Mouse (Mus musculus): ENCODE measurements around the gene Mccc2. TPM values are rescaled to one million over a fixed set of nuclear protein-coding genes. Genes with fewer than 3 reads are reported as not detected.

Mccc2 gene
- polyA plus RNA-seq, 1 experiment from 2014 or later: 37.6 TPM

DNA sequence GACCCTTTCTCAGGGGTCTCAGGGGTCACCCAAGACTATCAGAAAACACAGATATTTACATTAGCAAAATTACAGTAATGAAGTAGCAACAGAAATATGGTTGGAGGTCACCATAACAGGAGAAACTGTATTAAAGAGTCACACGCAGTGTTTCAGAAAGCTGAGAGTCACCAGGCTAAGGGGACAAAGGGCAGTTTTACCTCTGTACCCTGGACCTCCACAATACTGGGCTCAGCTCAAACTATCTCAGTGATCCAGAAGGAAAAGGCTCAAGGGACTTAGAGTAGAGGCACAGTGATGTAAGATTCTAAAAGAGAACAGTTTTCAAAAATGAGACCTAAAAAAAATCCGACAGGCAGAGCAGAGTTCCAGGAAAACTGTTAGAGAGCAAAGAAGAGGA, 36.0 kb downstream of the Mccc2 start:
- Histone ChIP-seq H3K27me3 (no peaks in the 10 kb centered on the region), H3K4me1 (no peaks in the 10 kb centered on the region), H3K27ac (no peak overlapping the region), H3K4me3 (no peak overlapping the region), H3K4me2 (no peak overlapping the region), H3K36me3 (peaks cover 16% of the 10 kb centered on the region; the same call in 1 of the 2 replicates), H3K9me3 (no peaks in the 10 kb centered on the region), H3K9ac (no peak overlapping the region)
- no peak for ATAC-seq (ENCODE audit: insufficient number of reproducible peaks, low FRiP score, low TSS enrichment, low read depth)
- 75% methylated on average over 2 of the region's 2 CpGs for WGBS

GRCm38 (mm10) chr13:99970089-99970488, 45.4 kb downstream of the Mccc2 start:
- Histone ChIP-seq H3K9ac (no peak overlapping the region), H3K27ac (no peak overlapping the region), H3K4me3 (no peak overlapping the region), H3K9me3 (no peaks in the 10 kb centered on the region), H3K36me3 (peaks cover 41% of the 10 kb centered on the region), H3K4me2 (no peak overlapping the region), H3K27me3 (no peaks in the 10 kb centered on the region), H3K4me1 (no peaks in the 10 kb centered on the region)
- no peak for ATAC-seq (ENCODE audit: insufficient number of reproducible peaks, low FRiP score, low TSS enrichment, low read depth)
- 88% methylated on average over 5 of the region's 5 CpGs for WGBS

- no peak overlapping the region for H3K9ac ChIP-seq
- no peak for ATAC-seq (ENCODE audit: insufficient number of reproducible peaks, low FRiP score, low TSS enrichment, low read depth)
- H3K27ac ChIP-seq: no peak overlapping the region
- no peaks in the 10 kb centered on the region for H3K27me3 ChIP-seq
- WGBS: 89% methylated on average over 11 of the region's 11 CpGs
- H3K4me3 ChIP-seq: no peak overlapping the region
- no peaks in the 10 kb centered on the region for H3K9me3 ChIP-seq
- no peaks in the 10 kb centered on the region for H3K4me1 ChIP-seq
- peaks cover 43% of the 10 kb centered on the region for H3K36me3 ChIP-seq
- no peak overlapping the region for H3K4me2 ChIP-seq
Observed at GRCm38 (mm10) chr13:99967013-99967678, 48.3 kb downstream of the Mccc2 start.

- H3K4me1 ChIP-seq: no peaks in the 10 kb centered on the region
- WGBS: 53% methylated on average over 6 of the region's 6 CpGs
- no peak overlapping the region for H3K4me2 ChIP-seq
- H3K27ac ChIP-seq: no peak overlapping the region
- peaks cover 39% of the 10 kb centered on the region for H3K36me3 ChIP-seq
- no peaks in the 10 kb centered on the region for H3K9me3 ChIP-seq
- H3K4me3 ChIP-seq: no peak overlapping the region
- ATAC-seq (ENCODE audit: insufficient number of reproducible peaks, low FRiP score, low TSS enrichment, low read depth): no peak
- H3K27me3 ChIP-seq: no peaks in the 10 kb centered on the region
- H3K9ac ChIP-seq: no peak overlapping the region
Observed at GRCm38 (mm10) chr13:99963814-99964213, 51.6 kb downstream of the Mccc2 start.

DNA sequence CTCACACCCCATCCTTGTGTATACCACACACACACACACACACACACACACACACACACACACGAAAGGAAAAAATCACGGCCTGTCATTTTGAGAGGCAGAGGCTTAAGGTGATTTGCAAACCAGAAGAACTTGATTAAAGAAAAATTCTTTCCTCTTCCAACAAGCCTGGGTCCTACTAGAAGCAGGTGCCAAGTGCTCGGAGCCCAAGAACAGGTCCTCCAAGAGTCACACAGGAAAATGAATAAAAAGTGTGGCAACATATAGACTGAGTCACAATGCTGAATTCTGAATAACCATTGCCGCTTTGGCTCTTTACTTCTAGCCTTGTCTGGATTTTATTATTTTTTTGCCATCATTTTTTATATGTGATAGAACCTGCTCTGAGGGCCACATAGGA, 53.8 kb downstream of the Mccc2 start:
- peaks cover 50% of the 10 kb centered on the region for H3K36me3 ChIP-seq
- H3K9ac ChIP-seq: no peak overlapping the region
- H3K4me3 ChIP-seq: no peak overlapping the region
- ATAC-seq (ENCODE audit: insufficient number of reproducible peaks, low FRiP score, low TSS enrichment, low read depth): no peak
- H3K4me2 ChIP-seq: no peak overlapping the region
- H3K9me3 ChIP-seq: 0 out of 2 replicates have a peak, but pooled peaks cover 2% of the 10 kb centered on the region
- 78% methylated on average over 4 of the region's 4 CpGs for WGBS
- H3K4me1 ChIP-seq: no peaks in the 10 kb centered on the region
- no peaks in the 10 kb centered on the region for H3K27me3 ChIP-seq
- H3K27ac ChIP-seq: no peak overlapping the region

DNA sequence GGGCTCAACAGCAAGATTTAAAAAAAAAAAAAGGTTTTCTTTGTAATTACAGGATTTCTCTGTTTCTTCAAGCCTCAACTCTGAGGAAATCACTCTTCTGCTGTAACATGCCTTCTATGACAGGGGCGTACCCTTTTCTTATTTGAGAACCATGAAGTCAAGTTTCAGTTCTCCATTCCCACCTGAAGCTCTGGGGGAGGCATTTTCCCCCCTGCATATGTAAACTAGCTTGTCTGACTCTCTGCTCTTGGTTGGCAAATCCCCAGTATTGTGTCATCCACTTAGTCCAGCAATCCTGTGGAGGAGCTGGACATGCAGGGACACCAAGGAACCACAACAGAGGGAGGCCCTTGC, 59.9 kb downstream of the Mccc2 start:
- ATAC-seq (ENCODE audit: insufficient number of reproducible peaks, low FRiP score, low TSS enrichment, low read depth): no peak
- H3K27ac ChIP-seq: no peak overlapping the region
- 0 out of 2 replicates have a peak, but pooled peaks cover 4% of the 10 kb centered on the region for H3K9me3 ChIP-seq
- H3K9ac ChIP-seq: no peak overlapping the region
- H3K4me1 ChIP-seq: no peaks in the 10 kb centered on the region
- no peaks in the 10 kb centered on the region for H3K27me3 ChIP-seq
- no peak overlapping the region for H3K4me3 ChIP-seq
- WGBS: 79% methylated on average over 1 of the region's 1 CpGs
- peaks cover 80% of the 10 kb centered on the region for H3K36me3 ChIP-seq
- H3K4me2 ChIP-seq: no peak overlapping the region

- no peaks in the 10 kb centered on the region for H3K27me3 ChIP-seq
- no peaks in the 10 kb centered on the region for H3K4me1 ChIP-seq
- WGBS: 91% methylated on average over 5 of the region's 5 CpGs
- H3K9ac ChIP-seq: no peak overlapping the region
- peaks cover 75% of the 10 kb centered on the region for H3K36me3 ChIP-seq
- ATAC-seq (ENCODE audit: insufficient number of reproducible peaks, low FRiP score, low TSS enrichment, low read depth): no peak
- no peak overlapping the region for H3K4me2 ChIP-seq
- H3K27ac ChIP-seq: no peak overlapping the region
- H3K4me3 ChIP-seq: no peak overlapping the region
- H3K9me3 ChIP-seq: 0 out of 2 replicates have a peak, but pooled peaks cover 4% of the 10 kb centered on the region
Observed at GRCm38 (mm10) chr13:99954902-99955590, 60.4 kb downstream of the Mccc2 start.

DNA sequence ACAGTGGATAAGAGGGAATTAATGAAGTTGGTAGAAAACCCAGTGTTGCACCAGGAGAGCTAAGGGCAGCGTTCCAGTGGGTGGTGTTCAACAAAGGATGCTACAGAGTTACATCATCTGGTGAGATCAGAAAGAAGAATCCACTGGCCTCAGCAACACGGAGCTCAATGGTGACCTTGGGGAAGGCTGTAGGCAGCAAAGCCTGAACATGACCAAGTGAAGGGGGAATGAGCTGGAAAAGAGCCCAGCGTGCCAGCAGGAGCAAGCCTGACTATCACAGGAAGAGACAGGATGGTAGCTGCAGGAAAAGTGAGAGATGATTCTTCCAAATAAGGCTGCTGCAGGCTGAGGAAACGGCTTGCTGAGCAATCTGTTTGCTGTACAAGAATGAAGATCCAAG, 68.0 kb downstream of the Mccc2 start:
- Histone ChIP-seq H3K27me3 (no peaks in the 10 kb centered on the region), H3K4me2 (no peak overlapping the region), H3K4me1 (no peaks in the 10 kb centered on the region), H3K27ac (no peak overlapping the region), H3K4me3 (no peak overlapping the region), H3K9me3 (no peaks in the 10 kb centered on the region), H3K9ac (no peak overlapping the region), H3K36me3 (peaks cover 34% of the 10 kb centered on the region)
- no peak for ATAC-seq (ENCODE audit: insufficient number of reproducible peaks, low FRiP score, low TSS enrichment, low read depth)
- 86% methylated on average over 4 of the region's 4 CpGs for WGBS

DNA sequence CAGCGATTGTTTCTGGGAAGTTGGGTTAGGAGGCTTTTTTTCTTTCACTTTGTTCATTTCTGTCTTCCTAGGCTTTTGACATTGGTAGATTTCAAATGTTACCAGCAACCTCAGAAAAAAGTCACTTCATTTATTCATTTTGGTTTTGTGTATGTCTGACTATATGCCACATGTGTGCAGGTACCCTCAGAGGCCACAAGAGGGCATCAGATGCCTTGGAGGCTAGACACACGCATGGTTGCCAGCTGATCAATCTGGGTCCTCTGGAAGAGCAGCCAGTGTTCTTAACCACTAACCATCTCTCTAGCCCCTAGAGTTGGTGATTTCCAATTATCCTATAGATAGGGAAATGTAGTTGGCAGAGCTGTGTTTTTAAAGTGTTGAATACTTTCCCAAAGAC, 71.9 kb downstream of the Mccc2 start:
- Histone ChIP-seq H3K4me3 (no peak overlapping the region), H3K4me1 (no peaks in the 10 kb centered on the region), H3K9me3 (no peaks in the 10 kb centered on the region), H3K4me2 (no peak overlapping the region), H3K27ac (no peak overlapping the region), H3K9ac (no peak overlapping the region), H3K27me3 (no peaks in the 10 kb centered on the region), H3K36me3 (peaks cover 7% of the 10 kb centered on the region)
- ATAC-seq (ENCODE audit: insufficient number of reproducible peaks, low FRiP score, low TSS enrichment, low read depth): no peak
- 91% methylated on average over 2 of the region's 2 CpGs for WGBS

- Histone ChIP-seq H3K27ac (no peak overlapping the region), H3K36me3 (no peaks in the 10 kb centered on the region)
- ATAC-seq (ENCODE audit: insufficient number of reproducible peaks, low FRiP score, low TSS enrichment, low read depth): no peak
Observed at GRCm38 (mm10) chr13:99940601-99941000, 74.8 kb downstream of the Mccc2 start.

GRCm38 (mm10) chr13:99939320-99939671, 76.1 kb downstream of the Mccc2 start:
- H3K27ac ChIP-seq: no peak overlapping the region
- no peak overlapping the region for H3K4me3 ChIP-seq
- 64% methylated on average over 8 of the region's 8 CpGs for WGBS
- H3K4me1 ChIP-seq: no peaks in the 10 kb centered on the region
- no peak overlapping the region for H3K4me2 ChIP-seq
- ATAC-seq (ENCODE audit: insufficient number of reproducible peaks, low FRiP score, low TSS enrichment, low read depth): no peak
- no peaks in the 10 kb centered on the region for H3K27me3 ChIP-seq
- H3K9ac ChIP-seq: no peak overlapping the region
- no peaks in the 10 kb centered on the region for H3K9me3 ChIP-seq
- no peaks in the 10 kb centered on the region for H3K36me3 ChIP-seq

More at GRCm38 (mm10) chr13:99940601-99941000, 74.8 kb downstream of the Mccc2 start:
- WGBS: 20% methylated on average over 2 of the region's 2 CpGs
- Histone ChIP-seq H3K9me3 (no peaks in the 10 kb centered on the region), H3K4me1 (no peaks in the 10 kb centered on the region), H3K9ac (no peak overlapping the region), H3K27me3 (no peaks in the 10 kb centered on the region), H3K4me3 (no peak overlapping the region), H3K4me2 (no peak overlapping the region)

GRCm38 (mm10) chr13:99938606-99939319, 76.7 kb downstream of the Mccc2 start:
- Histone ChIP-seq H3K4me3 (no peak overlapping the region), H3K27me3 (no peaks in the 10 kb centered on the region), H3K27ac (no peak overlapping the region), H3K36me3 (no peaks in the 10 kb centered on the region), H3K4me2 (no peak overlapping the region), H3K9ac (no peak overlapping the region), H3K4me1 (no peaks in the 10 kb centered on the region), H3K9me3 (no peaks in the 10 kb centered on the region)
- no peak for ATAC-seq (ENCODE audit: insufficient number of reproducible peaks, low FRiP score, low TSS enrichment, low read depth)
- 81% methylated on average over 10 of the region's 10 CpGs for WGBS

All from limb, embryonic 15.5 days (tissue).